Mouse (Mus musculus) splenic B cell, adult 2 months (primary cell): ENCODE measurements around the gene Klk7.

Source experiments
- DNase-seq: peaks from one replicate; pipeline ENCODE4 v3.0.0-alpha.2; 2011; ENCODE audit warnings: low read depth, low spot score
- H3K27me3 ChIP-seq: 2 replicates; pipeline ENCODE4 v1.6.1; 2012; ENCODE audit warnings: mild to moderate bottlenecking, low read length, moderate library complexity, mixed read lengths; ENCODE audit not compliant: control insufficient read depth, poor library complexity, insufficient read depth, severe bottlenecking
- H3K36me3 ChIP-seq: 2 replicates; pipeline ENCODE4 v1.6.1; 2012; ENCODE audit warnings: mild to moderate bottlenecking, low read length, moderate library complexity, mixed read lengths; ENCODE audit not compliant: control insufficient read depth, poor library complexity, insufficient read depth, severe bottlenecking

Gene Klk7

DNA sequence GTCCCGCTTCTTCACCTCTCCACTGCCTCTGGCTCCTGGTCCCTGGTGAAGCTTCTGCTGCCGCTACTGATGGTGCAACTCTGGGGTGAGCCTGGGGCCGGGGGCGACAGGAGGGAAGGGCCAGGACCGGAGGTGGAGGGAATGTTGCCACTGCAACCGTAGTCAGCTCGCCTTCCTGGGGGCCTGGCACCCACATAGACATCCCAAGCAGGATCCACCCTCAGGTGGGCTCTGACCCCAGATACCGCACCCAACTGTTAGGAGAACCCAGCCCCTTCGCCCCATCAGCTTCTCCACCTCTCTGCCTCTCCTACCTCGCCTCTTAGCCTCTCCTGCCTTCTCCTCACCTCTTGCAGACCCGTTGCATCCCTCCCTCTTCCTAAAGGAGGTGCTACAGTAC lies 29.6 kb upstream of the Klk7 start:
- Histone ChIP-seq H3K36me3 (no peaks in the 10 kb centered on the region), H3K27me3 (no peaks in the 10 kb centered on the region)

DNA sequence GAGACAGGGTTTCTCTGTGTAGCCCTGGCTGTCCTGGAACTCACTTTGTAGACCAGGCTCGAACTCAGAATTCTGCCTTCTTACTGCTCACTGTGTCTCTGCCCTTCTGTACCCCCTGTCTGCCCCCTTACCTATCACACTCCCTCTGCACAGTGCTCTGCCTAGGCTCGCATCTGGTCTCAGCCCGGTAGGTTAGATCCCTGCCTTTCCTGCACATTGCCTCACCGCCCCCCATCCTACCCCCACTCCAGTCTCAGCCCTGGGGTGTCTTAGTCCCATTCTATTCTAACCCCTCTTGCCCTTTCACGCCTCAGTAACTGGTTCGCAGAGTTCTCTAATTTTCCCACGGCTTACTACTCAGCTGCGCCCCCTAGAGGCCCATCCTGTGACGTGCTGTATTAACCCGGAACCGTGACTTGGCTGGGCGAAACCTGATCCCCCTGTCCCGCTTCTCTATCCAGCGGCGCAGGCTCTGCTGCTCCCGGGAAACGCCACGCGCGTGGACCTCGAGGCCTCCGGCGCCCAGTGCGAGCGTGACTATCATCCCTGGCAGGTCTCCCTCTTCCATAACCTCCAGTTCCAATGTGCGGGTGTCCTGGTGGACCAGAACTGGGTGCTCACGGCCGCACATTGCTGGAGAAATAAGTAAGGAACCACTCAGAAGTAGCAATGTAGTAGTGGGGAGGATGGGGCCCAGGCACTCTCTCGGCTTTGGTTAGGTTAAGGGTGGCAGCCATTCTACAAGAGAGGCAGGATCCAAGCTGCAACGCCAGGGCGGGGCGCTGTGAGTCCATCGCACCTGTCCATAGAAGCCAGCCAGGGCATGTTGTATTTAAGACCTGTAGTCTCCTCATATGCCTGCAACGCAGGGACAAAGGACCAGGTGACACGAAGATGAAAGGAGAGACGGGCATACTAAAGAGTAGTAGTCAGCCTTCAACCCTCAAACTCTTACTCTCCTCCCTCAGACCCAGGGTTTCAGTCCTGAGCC lies 28.5 kb upstream of the Klk7 start:
- Histone ChIP-seq H3K27me3 (no peaks in the 10 kb centered on the region), H3K36me3 (no peaks in the 10 kb centered on the region)

More for the DNA sequence above, 29.6 kb upstream of the Klk7 start:
- DNase-seq, result no peak

DNA sequence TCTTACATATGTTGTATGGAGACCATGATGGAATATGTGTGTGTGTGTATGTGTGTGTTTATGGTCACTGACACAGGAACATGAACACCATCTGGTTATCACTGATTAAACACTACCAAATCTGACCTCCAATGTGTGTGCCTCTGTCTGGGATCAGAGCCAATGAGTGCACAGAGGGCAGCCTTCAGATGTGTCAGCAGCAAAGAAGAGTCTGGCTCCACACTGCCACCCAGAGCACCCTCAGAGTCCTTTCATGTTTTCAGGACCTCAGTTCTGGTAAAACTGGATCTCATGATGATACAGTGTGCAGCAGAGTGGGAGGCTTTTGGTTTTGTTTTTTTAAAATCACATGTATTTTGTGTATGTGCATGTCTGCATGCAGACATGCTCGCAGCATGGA lies 25.8 kb upstream of the Klk7 start:
- DNase-seq, result no peak
- Histone ChIP-seq H3K36me3 (no peaks in the 10 kb centered on the region), H3K27me3 (no peaks in the 10 kb centered on the region)

More for the DNA sequence above, 28.5 kb upstream of the Klk7 start:
- peak; percentile 48 for DNase-seq

DNA sequence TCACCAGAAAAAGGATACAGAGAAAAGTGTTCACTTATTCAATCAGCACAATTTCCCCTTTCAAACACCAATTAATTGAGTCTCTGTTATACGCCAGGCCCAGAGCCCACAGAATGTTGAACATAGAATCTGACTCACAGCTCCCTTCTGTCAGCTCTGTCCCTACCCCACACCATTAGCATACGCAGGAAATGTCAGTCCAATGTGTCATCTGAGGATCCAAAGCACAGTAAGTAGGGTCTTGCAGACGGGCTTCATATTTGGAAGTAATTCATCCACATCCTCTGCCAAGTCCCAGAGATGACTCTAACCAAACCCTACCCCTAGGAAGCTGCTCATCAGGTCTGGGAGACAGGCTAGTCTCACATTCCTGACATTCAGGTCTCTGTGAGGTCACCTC lies 23.0 kb upstream of the Klk7 start:
- H3K36me3 ChIP-seq, result no peaks in the 10 kb centered on the region
- no peaks in the 10 kb centered on the region for H3K27me3 ChIP-seq
- no peak for DNase-seq

DNA sequence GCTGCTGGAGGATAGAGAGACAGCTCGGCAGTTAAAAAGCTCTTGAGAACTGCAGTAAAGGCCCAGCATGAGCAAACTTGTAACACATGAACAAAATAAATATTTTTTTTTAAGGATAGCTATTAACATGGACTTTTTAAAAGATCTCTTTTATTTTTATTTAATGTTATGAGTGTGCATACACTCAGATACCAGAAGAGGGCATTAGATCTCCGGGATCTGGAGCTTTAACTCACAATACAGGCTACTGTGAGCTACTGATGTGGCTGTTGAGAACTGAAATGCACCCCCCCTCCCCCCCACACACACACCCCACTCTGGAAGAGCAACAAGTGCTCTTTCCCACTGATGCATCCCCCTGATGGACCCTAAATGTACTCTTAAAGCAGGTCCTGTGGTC lies 21.8 kb upstream of the Klk7 start:
- no peak for DNase-seq
- H3K27me3 ChIP-seq, result no peaks in the 10 kb centered on the region
- H3K36me3 ChIP-seq, result no peaks in the 10 kb centered on the region

DNA sequence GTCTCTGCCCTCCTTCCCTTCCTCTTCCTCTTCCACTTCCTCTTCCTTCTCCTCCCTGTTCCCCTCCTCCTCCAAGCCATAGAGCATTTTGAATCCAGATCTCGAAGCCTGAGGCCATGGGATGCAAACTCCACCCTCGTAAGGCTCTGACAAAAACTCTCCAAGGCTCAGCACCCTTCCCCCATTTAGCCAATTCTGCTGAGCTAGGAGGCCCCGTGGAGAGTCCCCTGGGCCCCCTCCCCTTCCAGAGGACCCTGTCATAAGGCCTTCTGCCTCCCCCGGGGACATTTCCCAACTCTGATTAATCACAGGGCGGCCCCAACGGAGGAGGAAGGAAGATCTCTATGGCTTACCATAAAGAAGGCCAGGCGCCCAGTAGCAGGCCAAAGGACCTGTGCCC lies 19.5 kb upstream of the Klk7 start, which contains the start of gene Klk9:
Gene Klk9 (plus strand): TSS at position 301 of the 400 bp plus-strand sequence.
- H3K36me3 ChIP-seq, result no peaks in the 10 kb centered on the region
- no peak for DNase-seq
- no peaks in the 10 kb centered on the region for H3K27me3 ChIP-seq

DNA sequence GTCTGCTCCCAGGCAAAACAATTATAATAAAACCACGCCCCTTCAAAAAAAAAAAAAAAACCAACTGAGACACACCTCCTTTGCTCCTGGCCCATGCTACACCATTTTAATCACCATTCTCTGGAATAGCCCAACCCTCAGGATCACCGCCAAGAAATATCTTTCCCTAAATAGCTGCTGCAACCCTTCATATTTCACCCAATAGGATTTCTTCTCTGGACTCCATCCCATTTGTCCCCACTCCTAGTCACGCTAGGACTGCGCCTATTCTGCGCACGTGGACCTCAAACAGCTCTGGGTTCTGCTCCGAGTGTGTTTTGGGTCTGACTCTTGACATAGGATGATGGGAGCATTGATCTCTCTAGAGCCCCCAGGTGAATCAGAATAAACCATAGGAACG lies 14.7 kb upstream of the Klk7 start:
- no peak for DNase-seq
- H3K27me3 ChIP-seq, result no peaks in the 10 kb centered on the region
- no peaks in the 10 kb centered on the region for H3K36me3 ChIP-seq

DNA sequence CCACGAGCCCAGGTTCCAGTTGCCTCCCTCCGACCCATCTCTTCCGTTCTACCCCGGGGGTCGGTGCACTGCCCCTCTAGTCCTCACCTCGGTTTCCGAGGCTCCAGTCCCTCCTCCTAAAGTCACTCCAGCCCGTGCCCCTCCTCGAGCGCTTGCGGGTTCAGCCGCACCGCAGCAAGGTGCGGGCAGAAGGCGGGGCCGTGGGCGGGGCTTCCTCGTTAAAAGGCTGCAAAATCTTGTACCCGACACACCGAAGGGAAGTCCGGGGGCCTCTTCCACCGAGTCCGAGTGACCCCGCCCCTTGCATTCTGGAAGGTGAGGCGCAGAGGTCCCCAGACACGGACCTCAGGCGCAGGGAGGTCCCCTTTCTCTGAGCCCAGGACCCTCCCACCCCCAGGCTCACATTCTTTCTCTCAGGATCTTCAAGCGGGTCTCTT lies 13.7 kb upstream of the Klk7 start, which contains the start of gene Klk8:
Gene Klk8 (plus strand): TSS at position 245 of the 437 bp plus-strand sequence.
- H3K36me3 ChIP-seq, result no peaks in the 10 kb centered on the region
- no peaks in the 10 kb centered on the region for H3K27me3 ChIP-seq
- DNase-seq, result peak; percentile 10

DNA sequence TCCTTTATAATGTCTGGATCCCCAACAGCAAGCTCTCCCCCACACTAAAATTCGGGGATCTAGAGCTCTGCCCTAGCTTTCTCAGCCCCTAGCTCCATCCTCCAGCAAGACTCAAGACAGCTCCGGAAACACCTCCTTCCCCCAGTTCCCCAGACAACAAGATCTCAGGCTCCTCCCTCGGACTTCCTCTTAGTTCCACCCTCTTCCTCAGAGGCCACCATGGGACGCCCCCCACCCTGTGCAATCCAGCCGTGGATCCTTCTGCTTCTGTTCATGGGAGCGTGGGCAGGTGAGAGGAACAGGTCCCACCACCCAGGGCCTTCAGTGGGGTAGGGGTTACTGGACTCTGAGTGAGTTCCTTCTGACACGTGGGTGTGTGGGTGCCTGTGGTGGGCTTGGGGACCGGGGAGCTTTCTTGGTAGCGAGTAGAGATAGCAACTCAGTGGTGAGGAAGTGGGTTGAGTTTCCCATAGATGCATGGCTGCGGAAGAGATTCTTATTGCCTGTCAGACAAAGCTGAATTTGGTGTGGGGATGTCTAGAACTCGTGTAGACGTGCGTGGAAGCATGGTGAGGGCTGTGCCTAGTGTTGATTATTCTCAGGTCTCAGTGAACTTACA lies 13.1 kb upstream of the Klk7 start:
- H3K36me3 ChIP-seq, result no peaks in the 10 kb centered on the region
- DNase-seq, result peak; percentile 2
- no peaks in the 10 kb centered on the region for H3K27me3 ChIP-seq

DNA sequence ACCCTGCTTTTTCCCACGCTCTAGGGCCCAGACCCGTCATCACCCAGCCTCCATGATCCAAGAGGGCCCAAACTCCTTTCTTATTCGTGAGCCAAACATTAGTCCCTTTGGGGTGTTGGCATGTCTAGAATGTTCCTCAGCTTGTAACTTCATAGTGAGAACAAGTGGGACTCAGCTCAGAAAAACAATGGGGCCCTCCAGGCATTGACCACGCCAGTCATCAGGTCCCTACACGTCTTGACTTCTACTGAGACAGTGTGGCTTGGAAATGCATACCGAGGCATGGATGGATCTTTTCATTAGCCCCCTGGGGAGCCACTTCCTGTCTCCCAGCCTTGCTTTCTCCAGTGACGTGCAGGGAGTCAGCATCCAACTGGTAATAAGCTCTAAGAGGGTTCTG lies 11.2 kb upstream of the Klk7 start:
- H3K36me3 ChIP-seq, result no peaks in the 10 kb centered on the region
- no peak for DNase-seq
- H3K27me3 ChIP-seq, result no peaks in the 10 kb centered on the region

DNA sequence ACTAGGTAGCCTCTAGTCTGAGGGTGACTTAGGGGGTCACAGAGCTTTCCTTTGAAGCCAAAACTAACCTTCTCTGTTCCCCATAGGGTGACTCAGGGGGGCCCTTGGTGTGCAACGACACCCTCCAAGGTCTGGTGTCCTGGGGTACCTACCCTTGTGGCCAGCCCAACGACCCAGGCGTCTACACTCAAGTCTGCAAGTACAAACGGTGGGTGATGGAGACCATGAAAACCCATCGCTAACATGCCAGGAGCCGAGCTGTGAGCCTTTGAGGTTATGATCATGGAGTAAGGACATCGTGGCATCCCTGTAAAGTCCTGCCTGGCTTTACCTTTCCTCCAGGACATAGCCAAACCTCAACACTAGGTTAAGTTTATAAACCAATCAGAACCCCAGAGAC lies 4.1 kb downstream of the Klk7 start:
- DNase-seq, result no peak
- Histone ChIP-seq H3K27me3 (no peaks in the 10 kb centered on the region), H3K36me3 (no peaks in the 10 kb centered on the region)

DNA sequence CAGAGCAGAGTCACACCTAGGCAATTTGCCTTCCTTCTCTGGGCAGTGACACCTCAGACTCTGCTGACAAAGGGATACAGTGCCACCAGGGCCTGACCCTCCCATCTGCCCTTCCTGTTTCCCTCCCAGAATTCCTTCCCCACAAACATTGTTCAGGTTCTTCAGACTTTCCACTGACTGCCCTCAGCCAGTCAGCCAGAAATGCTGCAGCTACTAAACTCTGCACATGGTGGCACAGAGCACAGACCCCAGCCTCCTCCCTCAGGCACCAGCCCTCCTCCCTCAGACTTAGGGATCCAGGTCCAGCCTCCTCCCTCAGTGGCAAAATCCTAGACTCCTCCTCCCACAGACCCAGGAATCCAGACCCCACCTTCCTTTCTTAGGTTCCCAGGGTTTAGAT lies 5.7 kb downstream of the Klk7 start:
- Histone ChIP-seq H3K36me3 (no peaks in the 10 kb centered on the region), H3K27me3 (no peaks in the 10 kb centered on the region)
- no peak for DNase-seq

DNA sequence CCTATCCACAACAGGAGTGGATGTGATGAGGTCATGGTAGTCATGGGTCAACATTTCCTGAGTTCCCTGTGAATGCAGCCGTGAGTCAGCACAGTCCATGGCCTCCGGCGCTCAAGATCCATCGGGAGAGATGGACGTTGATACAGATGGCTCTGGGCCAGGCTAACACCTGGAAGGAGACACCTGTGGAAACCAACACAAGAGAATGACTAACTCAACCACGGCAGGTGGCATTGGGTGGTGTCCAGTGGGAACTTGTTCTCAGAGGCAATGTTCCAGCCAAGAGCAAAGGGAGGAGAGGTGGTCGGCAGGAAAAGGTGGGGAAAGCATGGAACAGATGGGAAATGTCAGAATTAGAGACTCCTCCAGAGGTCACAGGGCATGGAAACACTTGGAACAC lies 10.5 kb downstream of the Klk7 start:
- DNase-seq, result no peak
- Histone ChIP-seq H3K36me3 (no peaks in the 10 kb centered on the region), H3K27me3 (no peaks in the 10 kb centered on the region)

DNA sequence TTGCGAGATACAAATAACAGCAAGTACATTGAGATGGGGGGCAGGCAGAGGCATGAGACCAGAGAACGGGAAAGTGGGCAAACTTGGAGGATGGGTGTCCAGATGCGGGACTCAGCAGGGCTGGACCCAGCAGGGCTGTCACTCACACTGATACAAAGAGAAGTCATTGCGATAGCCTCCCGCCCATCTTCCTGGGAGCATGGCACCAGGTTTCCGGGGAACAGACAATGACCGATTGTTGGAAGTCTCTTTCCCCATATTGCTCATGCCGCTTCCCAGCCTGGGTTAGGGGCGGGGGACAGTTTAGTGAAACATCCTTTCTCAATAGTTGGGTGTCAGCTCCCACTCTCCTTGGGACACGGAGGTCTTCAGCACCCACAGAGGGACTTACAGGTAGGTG lies 13.1 kb downstream of the Klk7 start, which contains the start of gene Klk6:
Gene Klk6 (plus strand): TSS at position 301 of the 400 bp plus-strand sequence.
- no peaks in the 10 kb centered on the region for H3K36me3 ChIP-seq
- no peaks in the 10 kb centered on the region for H3K27me3 ChIP-seq
- no peak for DNase-seq

DNA sequence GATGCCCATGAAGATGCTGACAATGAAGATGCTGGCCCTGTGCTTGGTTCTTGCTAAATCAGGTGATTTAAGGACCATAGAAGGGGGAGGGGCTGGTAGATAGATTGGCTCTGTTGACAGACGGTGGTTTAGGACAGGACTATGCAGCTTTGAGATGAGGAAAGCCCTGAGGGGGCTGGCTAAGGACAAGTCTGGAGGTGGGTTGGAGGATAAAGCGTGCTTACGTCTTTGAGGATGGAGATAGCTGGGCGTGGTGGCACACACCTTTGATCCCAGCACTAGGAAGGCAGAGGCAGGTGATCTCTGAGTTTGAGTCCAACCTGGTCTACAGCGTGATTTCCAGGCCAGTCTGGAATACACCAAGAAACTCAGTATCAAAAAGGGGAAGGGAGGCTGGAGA lies 15.0 kb downstream of the Klk7 start:
- no peak for DNase-seq
- no peaks in the 10 kb centered on the region for H3K36me3 ChIP-seq
- H3K27me3 ChIP-seq, result no peaks in the 10 kb centered on the region
